Mouse (Mus musculus) embryo, embryonic 10.5 days (tissue): ENCODE results near the gene Psmg3.
A peak's percentile ranks its signal among the peaks of the same experiment; 100 is the strongest.

Experiments used
- DNase-seq: peaks from one replicate; pipeline ENCODE4 v3.0.0-alpha.2; 2015; ENCODE audit warnings: low spot score

Gene Psmg3

DNA sequence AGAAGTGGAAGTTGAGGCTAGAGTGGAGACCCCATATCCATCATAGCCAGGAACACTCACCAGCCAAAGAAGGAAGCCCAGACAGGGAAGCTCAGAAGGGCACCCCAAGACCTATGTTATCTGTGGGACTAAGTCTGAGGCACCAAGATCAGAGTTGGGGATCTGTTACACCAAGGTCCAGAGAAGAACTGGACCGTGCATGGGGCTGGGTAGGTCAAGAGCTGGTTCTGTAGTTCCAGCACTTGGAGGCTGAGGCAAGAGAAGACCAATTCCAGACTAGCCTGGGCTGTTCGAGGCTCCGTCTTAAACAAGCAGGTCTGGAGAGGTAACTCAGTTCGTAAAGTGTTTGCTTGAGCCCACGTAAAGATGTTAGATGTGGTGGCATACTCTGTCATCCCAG, 32.5 kb downstream of the Psmg3 start:
- DNase-seq, result no peak

DNA sequence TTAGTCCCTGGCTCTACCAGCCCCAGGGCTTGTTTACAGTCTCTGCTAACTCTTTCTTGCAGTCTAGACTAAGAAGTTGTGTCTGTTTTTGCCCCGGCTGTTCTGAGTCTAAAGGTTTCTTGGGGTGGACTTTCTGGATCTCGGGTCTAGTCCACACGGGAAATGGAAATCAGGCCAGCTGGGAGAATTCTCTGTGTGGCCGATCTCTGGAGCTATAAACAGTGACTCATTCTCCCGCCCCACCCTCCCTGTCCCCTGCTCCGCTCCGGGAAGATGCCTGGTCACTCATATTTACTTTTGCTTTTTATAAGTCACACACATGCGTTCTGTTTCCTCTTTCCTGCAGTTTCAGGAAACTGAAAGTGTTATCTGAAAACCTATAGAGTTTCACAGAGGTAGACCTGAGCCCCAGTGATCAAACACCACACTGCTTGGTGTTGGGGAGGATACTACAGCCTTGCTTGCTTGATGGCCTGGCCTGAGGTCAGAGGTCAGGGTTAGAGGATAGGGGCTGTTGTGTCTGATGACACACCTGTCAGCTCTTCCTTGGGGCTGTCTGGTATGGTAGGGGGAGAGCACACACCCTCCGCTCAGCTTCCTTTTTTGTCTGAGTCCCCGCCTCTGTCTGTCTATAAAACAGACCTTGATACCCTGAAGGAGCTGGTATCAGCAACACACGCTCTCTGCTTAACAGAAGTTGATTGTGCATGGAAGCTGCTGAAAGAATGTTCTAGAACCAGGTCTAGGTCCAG, 33.2 kb downstream of the Psmg3 start:
- no peak for DNase-seq

- DNase-seq, result no peak
Measured at GRCm38 (mm10) chr5:139792966-139793337, 33.7 kb downstream of the Psmg3 start.

GRCm38 (mm10) chr5:139792159-139792775, 34.4 kb downstream of the Psmg3 start:
- DNase-seq, result no peak

- peak; percentile 95 for DNase-seq
Measured at GRCm38 (mm10) chr5:139791227-139792158, 35.2 kb downstream of the Psmg3 start, which contains the start of gene Mafk. Gene Mafk (plus strand): TSS chr5:139791513.

GRCm38 (mm10) chr5:139789466-139789865, 37.2 kb downstream of the Psmg3 start:
- DNase-seq, result no peak

GRCm38 (mm10) chr5:139781406-139781805, 45.3 kb downstream of the Psmg3 start:
- no peak for DNase-seq

- DNase-seq, result no peak
Measured at GRCm38 (mm10) chr5:139776966-139777365, 49.7 kb downstream of the Psmg3 start.

- peak; percentile 98 for DNase-seq
Measured at GRCm38 (mm10) chr5:139775216-139775926, 51.3 kb downstream of the Psmg3 start, which contains the start of gene Ints1. Gene Ints1 (minus strand): TSS chr5:139775674.
